Mouse (Mus musculus) thymus, postnatal 36 days (tissue): ENCODE results near the gene Ago3.

Experiments used
- DNase-seq, 2 experiments: peaks; one replicate each; pipeline ENCODE4 v3.0.0; 2022; ENCODE audit warnings: mixed read lengths in 2 of 2

Ago3 gene

GRCm38 (mm10) chr4:126306827-126307226 lies 122.5 kb downstream of the Ago3 start:
- no peak for DNase-seq

- no peak for DNase-seq
These were observed 123.3 kb downstream of the Ago3 start for GRCm38 (mm10) chr4:126306058-126306457.

GRCm38 (mm10) chr4:126305428-126305827 lies 123.9 kb downstream of the Ago3 start:
- no peak for DNase-seq

- no peak for DNase-seq
These were observed 125.5 kb downstream of the Ago3 start for GRCm38 (mm10) chr4:126303877-126304276.

- no peak for DNase-seq
These were observed 127.6 kb downstream of the Ago3 start for GRCm38 (mm10) chr4:126301584-126302309.

GRCm38 (mm10) chr4:126300916-126301583 lies 128.3 kb downstream of the Ago3 start:
- no peak for DNase-seq

GRCm38 (mm10) chr4:126296617-126297101 lies 132.7 kb downstream of the Ago3 start:
- DNase-seq: no peak

GRCm38 (mm10) chr4:126295937-126296336 lies 133.4 kb downstream of the Ago3 start:
- DNase-seq: no peak

GRCm38 (mm10) chr4:126295152-126295551 lies 134.2 kb downstream of the Ago3 start:
- DNase-seq: no peak

- DNase-seq: no peak
These were observed 138.2 kb downstream of the Ago3 start for GRCm38 (mm10) chr4:126291196-126291595.

- no peak for DNase-seq
These were observed 139.0 kb downstream of the Ago3 start for GRCm38 (mm10) chr4:126290314-126290713.

GRCm38 (mm10) chr4:126288085-126288666 lies 141.2 kb downstream of the Ago3 start:
- DNase-seq: no peak

GRCm38 (mm10) chr4:126287302-126287995 lies 141.9 kb downstream of the Ago3 start:
- no peak for DNase-seq

- no peak for DNase-seq
These were observed 142.9 kb downstream of the Ago3 start, which contains the start of gene Col8a2 for GRCm38 (mm10) chr4:126286492-126286891. Col8a2 (plus strand) TSS chr4:126286793.

- DNase-seq: no peak
These were observed 145.8 kb downstream of the Ago3 start for GRCm38 (mm10) chr4:126283582-126283981.

- no peak for DNase-seq
These were observed 147.7 kb downstream of the Ago3 start for GRCm38 (mm10) chr4:126281706-126282105.
